Mouse (Mus musculus): ENCODE results near the gene Cst12. TPM values are rescaled to one million over a fixed set of nuclear protein-coding genes. Genes with fewer than 3 reads are reported as not detected.

The Cst12 gene
- polyA plus RNA-seq, 1 experiment from 2014 or later, result 0.44 TPM

DNA sequence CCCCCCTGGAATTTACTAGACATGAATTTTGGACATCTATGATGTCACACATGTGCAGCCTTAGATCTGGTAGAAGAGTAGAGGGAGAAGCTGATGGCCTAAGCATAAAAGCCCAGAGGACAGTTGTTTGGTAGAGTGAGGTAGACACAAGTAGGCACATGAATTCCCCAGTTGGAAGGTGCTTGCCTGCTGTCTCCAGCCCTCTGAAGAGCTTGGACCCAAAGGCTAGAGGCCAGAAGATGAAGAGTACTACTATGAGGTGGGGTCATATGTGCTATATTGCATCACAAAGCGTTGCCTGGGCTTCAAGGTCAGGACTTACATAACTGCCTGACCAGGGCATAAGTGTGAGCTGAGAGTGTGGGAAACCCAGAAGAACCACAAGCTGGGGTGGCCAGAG lies 9.3 kb downstream of the Cst12 start, which contains the start of gene Cst8:
TSS of gene Cst8 (plus strand) at position 301 of the 400 bp plus-strand sequence.
- ATAC-seq, result no peak
- Histone ChIP-seq H3K4me3 (ENCODE audit: low read length) (no peak within 1 kb of the TSS), H3K9me3 (ENCODE audit: control insufficient read depth, low read length) (no peaks in the 10 kb centered on the region), H3K27ac (ENCODE audit: low read length) (no peak within 1 kb of the TSS), H3K4me1 (ENCODE audit: control insufficient read depth, insufficient read depth, low read length) (no peaks in the 10 kb centered on the region), H3K27me3 (replicated peaks; ENCODE audit: control insufficient read depth, insufficient read depth, low read length) (no peaks in the 10 kb centered on the region), H3K9ac (ENCODE audit: low read depth, low read length) (no peak within 1 kb of the TSS), H3K36me3 (ENCODE audit: control insufficient read depth, insufficient read depth, low read length) (no peaks in the 10 kb centered on the region), H3K4me2 (ENCODE audit: low read depth, low read length) (no peak within 1 kb of the TSS)
- WGBS, result 91% methylated on average over 1 of the region's 1 CpGs

DNA sequence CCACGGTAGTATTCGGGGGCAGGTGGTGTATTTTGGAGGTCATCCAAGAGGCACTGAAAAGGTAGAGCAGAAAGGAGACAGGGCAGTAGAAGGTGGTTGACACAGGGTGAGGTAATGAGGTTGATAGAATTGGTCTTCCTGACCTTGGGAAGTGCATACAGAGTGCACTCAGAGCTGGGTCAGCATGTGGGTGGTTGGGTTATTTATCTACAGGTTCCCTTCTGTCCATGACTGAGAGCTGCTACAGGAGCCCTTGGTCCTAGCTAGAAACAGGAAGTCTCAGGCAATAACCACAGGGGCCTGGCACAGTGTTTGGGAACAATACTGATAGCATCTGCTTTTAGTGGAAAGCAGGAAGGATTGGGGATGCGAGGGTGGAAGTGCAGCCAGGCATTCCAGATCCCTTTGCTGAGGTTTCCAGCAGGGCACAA lies 12.3 kb downstream of the Cst12 start:
- Histone ChIP-seq H3K9ac (ENCODE audit: low read depth, low read length) (no peak overlapping the region), H3K4me2 (ENCODE audit: low read depth, low read length) (no peak overlapping the region), H3K36me3 (ENCODE audit: control insufficient read depth, insufficient read depth, low read length) (no peaks in the 10 kb centered on the region), H3K27me3 (replicated peaks; ENCODE audit: control insufficient read depth, insufficient read depth, low read length) (no peaks in the 10 kb centered on the region), H3K27ac (ENCODE audit: low read length) (no peak overlapping the region), H3K9me3 (ENCODE audit: control insufficient read depth, low read length) (no peaks in the 10 kb centered on the region), H3K4me1 (ENCODE audit: control insufficient read depth, insufficient read depth, low read length) (no peaks in the 10 kb centered on the region), H3K4me3 (ENCODE audit: low read length) (no peak overlapping the region)
- no peak for ATAC-seq
- 38% methylated on average over 3 of the region's 3 CpGs for WGBS

DNA sequence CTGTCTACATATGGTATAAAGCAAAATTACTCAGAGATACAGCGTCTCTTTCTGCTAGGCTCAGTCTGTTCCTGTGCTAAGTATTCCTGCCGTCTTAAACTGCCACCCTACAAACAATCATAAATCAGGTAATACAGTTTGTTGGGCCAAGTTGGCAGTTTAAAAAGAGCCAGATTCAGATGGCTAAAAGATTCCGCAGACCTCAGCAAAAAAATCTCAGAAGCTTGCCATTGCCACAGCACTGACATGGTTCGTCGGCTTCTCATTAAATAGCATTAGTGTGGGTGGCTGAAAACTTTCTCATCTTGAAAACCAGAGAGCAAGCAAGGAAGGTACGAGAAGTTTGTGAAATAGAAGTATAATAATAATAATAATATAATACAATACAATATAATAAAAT lies 17.5 kb downstream of the Cst12 start:
- Histone ChIP-seq H3K9me3 (ENCODE audit: control insufficient read depth, low read length) (no peaks in the 10 kb centered on the region), H3K27ac (ENCODE audit: low read length) (no peak overlapping the region), H3K9ac (ENCODE audit: low read depth, low read length) (no peak overlapping the region), H3K4me3 (ENCODE audit: low read length) (no peak overlapping the region), H3K4me1 (ENCODE audit: control insufficient read depth, insufficient read depth, low read length) (no peaks in the 10 kb centered on the region), H3K27me3 (replicated peaks; ENCODE audit: control insufficient read depth, insufficient read depth, low read length) (no peaks in the 10 kb centered on the region), H3K4me2 (ENCODE audit: low read depth, low read length) (no peak overlapping the region), H3K36me3 (ENCODE audit: control insufficient read depth, insufficient read depth, low read length) (no peaks in the 10 kb centered on the region)
- WGBS, result 46% methylated on average over 6 of the region's 6 CpGs
- no peak for ATAC-seq

DNA sequence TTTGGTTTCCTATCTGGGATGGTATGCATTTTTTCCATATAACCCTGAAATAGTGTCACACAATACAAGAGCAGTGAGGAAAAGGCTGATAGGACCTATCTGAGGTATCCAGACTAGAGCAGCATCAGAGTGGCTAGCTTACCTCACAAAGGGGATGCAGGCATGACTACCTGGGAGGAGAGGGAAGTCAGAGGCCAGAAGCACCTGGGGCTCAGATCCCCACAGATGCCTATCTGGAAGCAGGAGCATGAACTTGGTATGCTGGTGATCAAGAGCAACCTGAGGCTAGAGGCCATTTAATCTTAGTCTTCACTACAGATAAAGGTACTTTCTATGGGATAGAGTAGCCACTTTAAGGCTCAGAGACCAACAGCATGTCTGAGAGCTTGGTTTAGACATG lies 30.7 kb downstream of the Cst12 start, which contains the start of gene Cst13:
TSS of gene Cst13 (plus strand) at position 173 of the 400 bp plus-strand sequence.
- Histone ChIP-seq H3K27me3 (replicated peaks; ENCODE audit: control insufficient read depth, insufficient read depth, low read length) (no peaks in the 10 kb centered on the region), H3K4me2 (ENCODE audit: low read depth, low read length) (no peak within 1 kb of the TSS), H3K4me3 (ENCODE audit: low read length) (no peak within 1 kb of the TSS), H3K27ac (ENCODE audit: low read length) (no peak within 1 kb of the TSS), H3K9ac (ENCODE audit: low read depth, low read length) (no peak within 1 kb of the TSS), H3K9me3 (ENCODE audit: control insufficient read depth, low read length) (no peaks in the 10 kb centered on the region), H3K4me1 (ENCODE audit: control insufficient read depth, insufficient read depth, low read length) (no peaks in the 10 kb centered on the region), H3K36me3 (ENCODE audit: control insufficient read depth, insufficient read depth, low read length) (no peaks in the 10 kb centered on the region)
- no peak for ATAC-seq

DNA sequence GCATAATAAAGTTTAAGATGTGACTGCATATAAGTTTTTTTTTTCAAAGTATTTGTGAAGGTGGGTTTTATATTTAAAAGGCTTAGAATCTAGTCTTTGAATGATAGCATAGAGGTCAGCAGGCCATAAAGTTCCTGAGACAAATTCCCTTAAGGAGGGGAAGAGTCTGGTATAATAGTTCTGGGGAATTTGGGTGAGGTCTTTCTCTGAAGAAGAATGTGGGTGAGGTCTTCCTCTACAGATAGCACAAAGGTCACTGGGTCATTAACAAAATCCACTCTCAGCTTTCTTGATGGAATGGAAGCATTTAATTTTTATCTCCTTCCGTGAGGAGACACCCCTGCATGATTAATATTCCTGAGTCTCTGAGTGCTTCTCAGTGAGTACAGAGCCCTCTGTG lies 36.8 kb downstream of the Cst12 start:
- ATAC-seq, result no peak
- Histone ChIP-seq H3K4me3 (ENCODE audit: low read length) (no peak overlapping the region), H3K9me3 (ENCODE audit: control insufficient read depth, low read length) (no peaks in the 10 kb centered on the region), H3K4me2 (ENCODE audit: low read depth, low read length) (no peak overlapping the region), H3K36me3 (ENCODE audit: control insufficient read depth, insufficient read depth, low read length) (no peaks in the 10 kb centered on the region), H3K9ac (ENCODE audit: low read depth, low read length) (no peak overlapping the region), H3K4me1 (ENCODE audit: control insufficient read depth, insufficient read depth, low read length) (no peaks in the 10 kb centered on the region), H3K27me3 (replicated peaks; ENCODE audit: control insufficient read depth, insufficient read depth, low read length) (0 out of 2 replicates have a peak, but pooled peaks cover 4% of the 10 kb centered on the region), H3K27ac (ENCODE audit: low read length) (no peak overlapping the region)
- WGBS, result 26% methylated on average over 1 of the region's 1 CpGs

DNA sequence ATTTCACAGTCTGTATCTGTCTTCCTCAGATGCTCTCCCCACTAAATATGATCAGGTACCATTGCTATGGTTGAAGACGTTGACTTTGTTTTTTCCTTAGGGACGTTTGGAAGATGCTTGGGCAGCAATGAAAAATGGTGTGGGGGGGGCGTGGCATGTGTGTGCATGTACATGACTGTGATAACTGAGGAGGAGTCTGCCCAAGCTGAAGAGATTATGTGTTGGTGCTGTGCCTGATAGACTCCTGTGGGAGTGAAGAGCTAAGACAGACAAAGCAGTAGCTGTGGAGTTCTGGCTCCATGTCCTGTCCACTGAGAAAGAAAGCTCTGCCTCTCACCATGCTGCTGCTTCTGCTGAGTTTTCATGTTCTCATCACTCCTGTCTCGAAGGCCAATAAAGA lies 45.8 kb downstream of the Cst12 start, which contains the start of gene Cst9:
TSS of gene Cst9 (plus strand) at position 236 of the 400 bp plus-strand sequence.
- no peak within 1 kb of the TSS for H3K9ac ChIP-seq (ENCODE audit: low read depth, low read length)
- no peaks in the 10 kb centered on the region for H3K36me3 ChIP-seq (ENCODE audit: control insufficient read depth, insufficient read depth, low read length)
- H3K4me3 ChIP-seq (ENCODE audit: low read length), result no peak within 1 kb of the TSS
- H3K4me1 ChIP-seq (ENCODE audit: control insufficient read depth, insufficient read depth, low read length), result no peaks in the 10 kb centered on the region
- H3K4me2 ChIP-seq (ENCODE audit: low read depth, low read length), result no peak within 1 kb of the TSS
- no peak within 1 kb of the TSS for H3K27ac ChIP-seq (ENCODE audit: low read length)
- H3K27me3 ChIP-seq (replicated peaks; ENCODE audit: control insufficient read depth, insufficient read depth, low read length), result peaks cover 13% of the 10 kb centered on the region
- ATAC-seq, result no peak
- WGBS, result 42% methylated on average over 4 of the region's 4 CpGs
- no peaks in the 10 kb centered on the region for H3K9me3 ChIP-seq (ENCODE audit: control insufficient read depth, low read length)

DNA sequence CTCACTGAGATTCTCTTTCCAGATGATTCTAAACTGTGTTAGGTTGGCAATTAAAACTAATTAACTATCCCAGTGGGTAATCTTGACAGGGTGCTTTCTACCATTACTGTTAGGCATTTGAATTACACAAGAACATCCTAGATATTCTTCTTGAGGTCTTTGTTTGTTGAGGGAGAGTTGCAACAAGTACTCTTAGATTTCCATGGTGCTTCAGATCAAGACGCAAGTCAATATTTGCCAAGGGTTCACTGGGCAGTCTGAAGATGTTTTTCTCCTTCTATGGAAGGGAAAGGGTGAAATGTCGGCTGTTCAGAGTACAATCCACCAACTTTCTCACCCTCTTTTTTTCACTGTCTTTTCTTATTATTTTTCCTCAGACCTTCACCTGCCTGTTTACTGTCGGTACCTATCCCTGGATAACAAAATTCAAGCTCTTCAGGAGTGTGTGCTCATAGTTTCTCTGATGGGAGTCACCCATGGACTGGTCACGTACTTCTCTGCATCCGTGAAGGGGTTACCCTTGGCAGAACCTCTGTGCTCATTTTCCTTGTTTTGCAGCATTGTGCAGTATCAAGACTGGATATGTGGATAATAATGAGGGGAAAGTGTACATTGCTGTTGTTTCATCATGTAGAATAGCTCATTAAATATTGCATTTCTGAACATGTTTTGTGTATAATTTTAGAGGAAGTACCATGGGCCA lies 49.1 kb downstream of the Cst12 start:
- Histone ChIP-seq H3K4me3 (ENCODE audit: low read length) (no peak overlapping the region), H3K36me3 (ENCODE audit: control insufficient read depth, insufficient read depth, low read length) (no peaks in the 10 kb centered on the region), H3K4me1 (ENCODE audit: control insufficient read depth, insufficient read depth, low read length) (no peaks in the 10 kb centered on the region), H3K9me3 (ENCODE audit: control insufficient read depth, low read length) (no peaks in the 10 kb centered on the region), H3K4me2 (ENCODE audit: low read depth, low read length) (no peak overlapping the region), H3K27me3 (replicated peaks; ENCODE audit: control insufficient read depth, insufficient read depth, low read length) (peaks cover 10% of the 10 kb centered on the region), H3K9ac (ENCODE audit: low read depth, low read length) (no peak overlapping the region), H3K27ac (ENCODE audit: low read length) (no peak overlapping the region)
- WGBS, result 79% methylated on average over 5 of the region's 5 CpGs
- ATAC-seq, result no peak

DNA sequence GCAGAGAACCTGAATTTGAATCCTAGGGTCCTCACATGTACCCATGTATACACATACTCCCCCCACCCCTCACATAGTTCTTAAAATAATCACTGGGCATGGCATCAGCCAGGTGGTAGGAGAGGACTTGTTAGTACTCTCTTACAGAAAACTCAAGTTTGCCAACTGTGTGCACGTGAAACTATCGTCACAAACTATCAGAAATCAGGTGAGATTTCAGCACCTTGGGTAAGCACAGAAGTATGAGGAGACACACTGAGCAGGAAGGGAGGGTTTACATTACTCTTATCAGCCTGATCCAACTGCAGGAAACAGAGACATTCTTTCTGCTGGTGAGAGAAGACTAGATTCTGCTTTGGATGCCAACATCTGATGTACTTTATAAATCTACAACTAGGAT lies 50.1 kb downstream of the Cst12 start:
- Histone ChIP-seq H3K4me2 (ENCODE audit: low read depth, low read length) (no peak overlapping the region), H3K4me1 (ENCODE audit: control insufficient read depth, insufficient read depth, low read length) (no peaks in the 10 kb centered on the region), H3K9ac (ENCODE audit: low read depth, low read length) (no peak overlapping the region), H3K4me3 (ENCODE audit: low read length) (no peak overlapping the region), H3K9me3 (ENCODE audit: control insufficient read depth, low read length) (no peaks in the 10 kb centered on the region), H3K27me3 (replicated peaks; ENCODE audit: control insufficient read depth, insufficient read depth, low read length) (peaks cover 10% of the 10 kb centered on the region), H3K27ac (ENCODE audit: low read length) (no peak overlapping the region), H3K36me3 (ENCODE audit: control insufficient read depth, insufficient read depth, low read length) (no peaks in the 10 kb centered on the region)
- ATAC-seq, result no peak
- 83% methylated on average over 2 of the region's 2 CpGs for WGBS

Measured in intestine, embryonic 16.5 days (tissue).